Mouse (Mus musculus): ENCODE data around the gene Cpped1. TPM values are rescaled to one million over a fixed set of nuclear protein-coding genes. Genes with fewer than 3 reads are reported as not detected.

The Cpped1 gene
- total and polyA plus RNA-seq, 2 experiments from 2014 or later: 19.2 to 20.9 TPM

DNA sequence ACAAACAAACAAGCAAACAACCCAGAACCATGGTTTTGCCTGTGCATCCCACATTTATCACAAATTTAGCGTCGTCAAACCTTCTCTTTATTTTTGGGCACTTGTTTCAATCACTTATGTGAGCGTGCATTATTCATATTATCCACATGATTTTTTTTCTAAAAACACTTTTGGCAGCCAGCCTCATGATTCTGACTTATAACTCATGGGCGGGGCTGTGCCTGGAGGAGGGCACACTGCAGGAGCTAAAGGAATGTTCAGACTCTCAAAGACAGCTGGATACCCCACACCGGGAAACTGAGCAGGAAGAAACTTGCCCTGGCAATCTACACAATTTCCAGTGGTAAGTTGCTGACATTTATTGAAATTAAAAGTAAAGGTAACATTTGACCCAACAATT lies 131.1 kb downstream of the Cpped1 start:
- H3K4me1 ChIP-seq (ENCODE audit: insufficient read depth, low read length): no peaks in the 10 kb centered on the region
- H3K36me3 ChIP-seq (ENCODE audit: insufficient read depth, low read length): no peaks in the 10 kb centered on the region
- H3K27ac ChIP-seq (ENCODE audit: low read depth, low read length): no peak overlapping the region
- 77% methylated on average over 5 of the region's 5 CpGs for WGBS
- no peak for ATAC-seq (ENCODE audit: low FRiP score)
- no peak for DNase-seq (ENCODE audit: low spot score)
- H3K4me2 ChIP-seq (ENCODE audit: low read depth, low read length, poor library complexity, severe bottlenecking): no peak overlapping the region
- no peak overlapping the region for H3K9ac ChIP-seq (replicated peaks; ENCODE audit: low read length, poor library complexity, severe bottlenecking)
- no peaks in the 10 kb centered on the region for H3K27me3 ChIP-seq (ENCODE audit: insufficient read depth, low read length)
- TF ChIP-seq CTCF (IDR thresholded peaks at IDR 0.05): no peak
- no peaks in the 10 kb centered on the region for H3K9me3 ChIP-seq (ENCODE audit: low read length)
- H3K4me3 ChIP-seq (ENCODE audit: low read depth, low read length): no peak overlapping the region

GRCm38 (mm10) chr16:11776528-11776927 lies 132.7 kb downstream of the Cpped1 start:
- DNase-seq (ENCODE audit: low spot score) (no peak), ATAC-seq (ENCODE audit: low FRiP score) (no peak)
- no peak overlapping the region for H3K4me3 ChIP-seq (ENCODE audit: low read depth, low read length)

GRCm38 (mm10) chr16:11774321-11774720 lies 134.9 kb downstream of the Cpped1 start:
- no peak overlapping the region for H3K4me3 ChIP-seq (ENCODE audit: low read depth, low read length)
- no peak overlapping the region for H3K4me2 ChIP-seq (ENCODE audit: low read depth, low read length, poor library complexity, severe bottlenecking)
- TF ChIP-seq CTCF (IDR thresholded peaks at IDR 0.05): no peak
- 83% methylated on average over 1 of the region's 1 CpGs for WGBS
- no peak overlapping the region for H3K9ac ChIP-seq (replicated peaks; ENCODE audit: low read length, poor library complexity, severe bottlenecking)
- DNase-seq (ENCODE audit: low spot score) (no peak), ATAC-seq (ENCODE audit: low FRiP score) (no peak)
- no peaks in the 10 kb centered on the region for H3K4me1 ChIP-seq (ENCODE audit: insufficient read depth, low read length)
- H3K9me3 ChIP-seq (ENCODE audit: low read length): no peaks in the 10 kb centered on the region
- H3K27ac ChIP-seq (ENCODE audit: low read depth, low read length): no peak overlapping the region
- H3K36me3 ChIP-seq (ENCODE audit: insufficient read depth, low read length): no peaks in the 10 kb centered on the region
- H3K27me3 ChIP-seq (ENCODE audit: insufficient read depth, low read length): no peaks in the 10 kb centered on the region

More at GRCm38 (mm10) chr16:11776528-11776927, 132.7 kb downstream of the Cpped1 start:
- no peaks in the 10 kb centered on the region for H3K27me3 ChIP-seq (ENCODE audit: insufficient read depth, low read length)
- WGBS: 72% methylated on average over 3 of the region's 3 CpGs
- no peak overlapping the region for H3K4me2 ChIP-seq (ENCODE audit: low read depth, low read length, poor library complexity, severe bottlenecking)
- TF ChIP-seq CTCF (IDR thresholded peaks at IDR 0.05): no peak
- no peaks in the 10 kb centered on the region for H3K9me3 ChIP-seq (ENCODE audit: low read length)
- H3K4me1 ChIP-seq (ENCODE audit: insufficient read depth, low read length): no peaks in the 10 kb centered on the region
- no peak overlapping the region for H3K27ac ChIP-seq (ENCODE audit: low read depth, low read length)
- no peak overlapping the region for H3K9ac ChIP-seq (replicated peaks; ENCODE audit: low read length, poor library complexity, severe bottlenecking)
- H3K36me3 ChIP-seq (ENCODE audit: insufficient read depth, low read length): no peaks in the 10 kb centered on the region

- Histone ChIP-seq H3K4me3 (ENCODE audit: low read depth, low read length) (no peak overlapping the region), H3K27ac (ENCODE audit: low read depth, low read length) (no peak overlapping the region), H3K27me3 (ENCODE audit: insufficient read depth, low read length) (no peaks in the 10 kb centered on the region), H3K36me3 (ENCODE audit: insufficient read depth, low read length) (no peaks in the 10 kb centered on the region), H3K9me3 (ENCODE audit: low read length) (no peaks in the 10 kb centered on the region), H3K9ac (replicated peaks; ENCODE audit: low read length, poor library complexity, severe bottlenecking) (no peak overlapping the region), H3K4me2 (ENCODE audit: low read depth, low read length, poor library complexity, severe bottlenecking) (no peak overlapping the region), H3K4me1 (ENCODE audit: insufficient read depth, low read length) (no peaks in the 10 kb centered on the region)
- ATAC-seq (ENCODE audit: low FRiP score) (no peak), DNase-seq (ENCODE audit: low spot score) (no peak)
- no peak for TF ChIP-seq CTCF (IDR thresholded peaks at IDR 0.05)
- 60% methylated on average over 2 of the region's 2 CpGs for WGBS
Measured at GRCm38 (mm10) chr16:11772318-11772717, 136.9 kb downstream of the Cpped1 start.

- H3K9me3 ChIP-seq (ENCODE audit: low read length): no peaks in the 10 kb centered on the region
- no peak overlapping the region for H3K9ac ChIP-seq (replicated peaks; ENCODE audit: low read length, poor library complexity, severe bottlenecking)
- H3K27me3 ChIP-seq (ENCODE audit: insufficient read depth, low read length): no peaks in the 10 kb centered on the region
- no peak overlapping the region for H3K27ac ChIP-seq (ENCODE audit: low read depth, low read length)
- ATAC-seq (ENCODE audit: low FRiP score): no peak
- H3K4me2 ChIP-seq (ENCODE audit: low read depth, low read length, poor library complexity, severe bottlenecking): no peak overlapping the region
- no peak for DNase-seq (ENCODE audit: low spot score)
- WGBS: 81% methylated on average over 7 of the region's 7 CpGs
- H3K4me3 ChIP-seq (ENCODE audit: low read depth, low read length): no peak overlapping the region
- no peak for TF ChIP-seq CTCF (IDR thresholded peaks at IDR 0.05)
- no peaks in the 10 kb centered on the region for H3K4me1 ChIP-seq (ENCODE audit: insufficient read depth, low read length)
- 0 out of 2 replicates have a peak, but pooled peaks cover 4% of the 10 kb centered on the region for H3K36me3 ChIP-seq (ENCODE audit: insufficient read depth, low read length)
Measured at GRCm38 (mm10) chr16:11757951-11758350, 151.3 kb downstream of the Cpped1 start.

- H3K27me3 ChIP-seq (ENCODE audit: insufficient read depth, low read length): no peaks in the 10 kb centered on the region
- no peak overlapping the region for H3K27ac ChIP-seq (ENCODE audit: low read depth, low read length)
- ATAC-seq (ENCODE audit: low FRiP score) (no peak), DNase-seq (ENCODE audit: low spot score) (no peak)
- no peak overlapping the region for H3K9ac ChIP-seq (replicated peaks; ENCODE audit: low read length, poor library complexity, severe bottlenecking)
- 0 out of 2 replicates have a peak, but pooled peaks cover 4% of the 10 kb centered on the region for H3K36me3 ChIP-seq (ENCODE audit: insufficient read depth, low read length)
- TF ChIP-seq CTCF (IDR thresholded peaks at IDR 0.05): no peak
- no peak overlapping the region for H3K4me2 ChIP-seq (ENCODE audit: low read depth, low read length, poor library complexity, severe bottlenecking)
- H3K4me1 ChIP-seq (ENCODE audit: insufficient read depth, low read length): no peaks in the 10 kb centered on the region
- 89% methylated on average over 8 of the region's 8 CpGs for WGBS
- no peaks in the 10 kb centered on the region for H3K9me3 ChIP-seq (ENCODE audit: low read length)
- no peak overlapping the region for H3K4me3 ChIP-seq (ENCODE audit: low read depth, low read length)
Measured at GRCm38 (mm10) chr16:11757471-11757870, 151.8 kb downstream of the Cpped1 start.
